Mouse (Mus musculus): ENCODE data around the gene Zfp426.

GRCm38 (mm10) chr9:20479396-20479795 is 13.2 kb downstream of the Zfp426 start:
- TF ChIP-seq GATA1 (IDR thresholded peaks at IDR 0.05; ENCODE audit: low read length) (no peak), TAL1 (IDR thresholded peaks at IDR 0.05; ENCODE audit: low read length) (no peak)

Measured in erythroblast, embryonic 14.5 days (primary cell).